Mouse (Mus musculus): ENCODE measurements around the gene L2hgdh. TPM values are rescaled to one million over a fixed set of nuclear protein-coding genes. Genes with fewer than 3 reads are reported as not detected.
A peak's percentile ranks its signal among the peaks of the same experiment; 100 is the strongest.

The L2hgdh gene
- 29.1 and 31.6 TPM in 2 replicates for polyA plus RNA-seq (2015; fragmentation: Nextera tagmentation; extraction: Ambion mirVana)

GRCm38 (mm10) chr12:69724711-69725460 lies at the start of gene L2hgdh, which contains the start of gene Atp5s:
TSS of gene L2hgdh (minus strand) at chr12:69724873.
TSS of gene Atp5s (plus strand) at chr12:69724950.

GRCm38 (mm10) chr12:69681566-69682061 lies 43.1 kb downstream of the L2hgdh start, which contains the start of gene Sos2:
TSS of gene Sos2 (minus strand) at chr12:69681852.

MicroRNAs within 50 kb of the gene (microRNA counts, 519-probe panel; counts per million panel counts)
- microRNA mmu-miR-681, result 296 counts per million, percentile 58 among the panel's probes with 10 or more counts

Small RNAs within 50 kb of the gene (microRNA-seq; reads per million reads assigned to microRNA genes)
- 0 reads per million in 2 experiments for gene Mir681

Other genes with a start within 250 kb of the L2hgdh start
- 6.6 and 9.7 TPM in 2 replicates for gene Vcpkmt, start 141.8 kb downstream of the L2hgdh start, polyA plus RNA-seq (2015; fragmentation: Nextera tagmentation; extraction: Ambion mirVana)
- gene Sos2, start 43.0 kb downstream of the L2hgdh start, polyA plus RNA-seq (2015; fragmentation: Nextera tagmentation; extraction: Ambion mirVana), result 7.9 and 9.3 TPM in 2 replicates
- 19.9 and 23.8 TPM in 2 replicates for gene Atp5s, start 77 bp upstream of the L2hgdh start, polyA plus RNA-seq (2015; fragmentation: Nextera tagmentation; extraction: Ambion mirVana)
- gene Cdkl1, start 66.4 kb upstream of the L2hgdh start, polyA plus RNA-seq (2015; fragmentation: Nextera tagmentation; extraction: Ambion mirVana), result 1.6 and 2.1 TPM in 2 replicates
- gene Atl1, start 167.7 kb upstream of the L2hgdh start, polyA plus RNA-seq (2015; fragmentation: Nextera tagmentation; extraction: Ambion mirVana), result 2.6 and 3.5 TPM in 2 replicates
- 18.1 and 20.8 TPM in 2 replicates for gene Map4k5, start 168.3 kb upstream of the L2hgdh start, polyA plus RNA-seq (2015; fragmentation: Nextera tagmentation; extraction: Ambion mirVana)